Mouse (Mus musculus): ENCODE data around the gene Tgtp1. TPM values are rescaled to one million over a fixed set of nuclear protein-coding genes. Genes with fewer than 3 reads are reported as not detected.
"Not testable (repeated sequence)": the region's sequence is repeated elsewhere in the genome, so short reads cannot be mapped to it uniquely, and the experiment has no call there.

The Tgtp1 gene
- polyA plus RNA-seq (2014; fragmentation: Nextera tagmentation; extraction: Ambion mirVana), result 0.18 TPM in 1 of 2 replicates, not detected in the other

- not testable (repeated sequence) for ATAC-seq (ENCODE audit: insufficient number of reproducible peaks, insufficient read depth, low FRiP score, low read depth); H3K27me3 ChIP-seq (ENCODE audit: control insufficient read depth, insufficient read depth, low read length)
These were observed at the start of gene Tgtp1 for GRCm38 (mm10) chr11:48994018-48994417. TSS of gene Tgtp1 (minus strand) at chr11:48994172.

GRCm38 (mm10) chr11:49012074-49012473, 18.1 kb upstream of the Tgtp1 start:
- not testable (repeated sequence) for ATAC-seq (ENCODE audit: insufficient number of reproducible peaks, insufficient read depth, low FRiP score, low read depth)

More at GRCm38 (mm10) chr11:48994018-48994417, at the start of gene Tgtp1:
- H3K4me1 ChIP-seq (ENCODE audit: control insufficient read depth in 2 of 2, insufficient read depth in 2 of 2, low read length in 2 of 2); H3K4me3 ChIP-seq (ENCODE audit: control insufficient read depth in 1 of 2, insufficient read depth in 1 of 2, low read depth in 1 of 2, low read length in 2 of 2); H3K27ac ChIP-seq (replicated peaks in 1 of 2; ENCODE audit: control insufficient read depth in 1 of 2, insufficient read depth in 1 of 2, low read depth in 2 of 2, low read length in 2 of 2); H3K9me3 ChIP-seq (ENCODE audit: control insufficient read depth, low read length); H3K9ac ChIP-seq (ENCODE audit: low read length); H3K4me2 ChIP-seq (ENCODE audit: low read length); H3K36me3 ChIP-seq (ENCODE audit: control insufficient read depth, insufficient read depth, low read length): not testable (repeated sequence)
- 51% methylated on average over 2 of the region's 2 CpGs for WGBS

GRCm38 (mm10) chr11:49006785-49007184, 12.8 kb upstream of the Tgtp1 start:
- H3K4me1 ChIP-seq (ENCODE audit: control insufficient read depth in 2 of 2, insufficient read depth in 2 of 2, low read length in 2 of 2); H3K9me3 ChIP-seq (ENCODE audit: control insufficient read depth, low read length); H3K36me3 ChIP-seq (ENCODE audit: control insufficient read depth, insufficient read depth, low read length); ATAC-seq (ENCODE audit: insufficient number of reproducible peaks, insufficient read depth, low FRiP score, low read depth); H3K27ac ChIP-seq (replicated peaks in 1 of 2; ENCODE audit: control insufficient read depth in 1 of 2, insufficient read depth in 1 of 2, low read depth in 2 of 2, low read length in 2 of 2); H3K9ac ChIP-seq (ENCODE audit: low read length); H3K27me3 ChIP-seq (ENCODE audit: control insufficient read depth, insufficient read depth, low read length); H3K4me2 ChIP-seq (ENCODE audit: low read length); H3K4me3 ChIP-seq (ENCODE audit: control insufficient read depth in 1 of 2, insufficient read depth in 1 of 2, low read depth in 1 of 2, low read length in 2 of 2): not testable (repeated sequence)
- 8% methylated on average over 1 of the region's 1 CpGs for WGBS

More at GRCm38 (mm10) chr11:49012074-49012473, 18.1 kb upstream of the Tgtp1 start:
- H3K9me3 ChIP-seq (ENCODE audit: control insufficient read depth, low read length); H3K4me1 ChIP-seq (ENCODE audit: control insufficient read depth in 2 of 2, insufficient read depth in 2 of 2, low read length in 2 of 2); H3K27me3 ChIP-seq (ENCODE audit: control insufficient read depth, insufficient read depth, low read length); H3K4me3 ChIP-seq (ENCODE audit: control insufficient read depth in 1 of 2, insufficient read depth in 1 of 2, low read depth in 1 of 2, low read length in 2 of 2); H3K36me3 ChIP-seq (ENCODE audit: control insufficient read depth, insufficient read depth, low read length); H3K9ac ChIP-seq (ENCODE audit: low read length); H3K4me2 ChIP-seq (ENCODE audit: low read length); H3K27ac ChIP-seq (replicated peaks in 1 of 2; ENCODE audit: control insufficient read depth in 1 of 2, insufficient read depth in 1 of 2, low read depth in 2 of 2, low read length in 2 of 2): not testable (repeated sequence)

- WGBS, result 36% methylated on average over 2 of the region's 2 CpGs
These were observed 12.3 kb upstream of the Tgtp1 start for GRCm38 (mm10) chr11:49006317-49006716.

GRCm38 (mm10) chr11:49000411-49000810, 6.4 kb upstream of the Tgtp1 start:
- not testable (repeated sequence) for H3K9ac ChIP-seq (ENCODE audit: low read length); H3K27ac ChIP-seq (replicated peaks in 1 of 2; ENCODE audit: control insufficient read depth in 1 of 2, insufficient read depth in 1 of 2, low read depth in 2 of 2, low read length in 2 of 2); H3K9me3 ChIP-seq (ENCODE audit: control insufficient read depth, low read length); H3K27me3 ChIP-seq (ENCODE audit: control insufficient read depth, insufficient read depth, low read length); H3K4me2 ChIP-seq (ENCODE audit: low read length); ATAC-seq (ENCODE audit: insufficient number of reproducible peaks, insufficient read depth, low FRiP score, low read depth); H3K4me3 ChIP-seq (ENCODE audit: control insufficient read depth in 1 of 2, insufficient read depth in 1 of 2, low read depth in 1 of 2, low read length in 2 of 2); H3K4me1 ChIP-seq (ENCODE audit: control insufficient read depth in 2 of 2, insufficient read depth in 2 of 2, low read length in 2 of 2); H3K36me3 ChIP-seq (ENCODE audit: control insufficient read depth, insufficient read depth, low read length)
- WGBS, result 57% methylated on average over 1 of the region's 1 CpGs

More at GRCm38 (mm10) chr11:49006317-49006716, 12.3 kb upstream of the Tgtp1 start:
- not testable (repeated sequence) for H3K9ac ChIP-seq (ENCODE audit: low read length); H3K4me3 ChIP-seq (ENCODE audit: control insufficient read depth in 1 of 2, insufficient read depth in 1 of 2, low read depth in 1 of 2, low read length in 2 of 2); H3K4me1 ChIP-seq (ENCODE audit: control insufficient read depth in 2 of 2, insufficient read depth in 2 of 2, low read length in 2 of 2); ATAC-seq (ENCODE audit: insufficient number of reproducible peaks, insufficient read depth, low FRiP score, low read depth); H3K4me2 ChIP-seq (ENCODE audit: low read length); H3K9me3 ChIP-seq (ENCODE audit: control insufficient read depth, low read length); H3K27me3 ChIP-seq (ENCODE audit: control insufficient read depth, insufficient read depth, low read length); H3K36me3 ChIP-seq (ENCODE audit: control insufficient read depth, insufficient read depth, low read length); H3K27ac ChIP-seq (replicated peaks in 1 of 2; ENCODE audit: control insufficient read depth in 1 of 2, insufficient read depth in 1 of 2, low read depth in 2 of 2, low read length in 2 of 2)

GRCm38 (mm10) chr11:48993296-48993695, 676 bp downstream of the Tgtp1 start:
- H3K27ac ChIP-seq (replicated peaks in 1 of 2; ENCODE audit: control insufficient read depth in 1 of 2, insufficient read depth in 1 of 2, low read depth in 2 of 2, low read length in 2 of 2); H3K9ac ChIP-seq (ENCODE audit: low read length); H3K9me3 ChIP-seq (ENCODE audit: control insufficient read depth, low read length); H3K27me3 ChIP-seq (ENCODE audit: control insufficient read depth, insufficient read depth, low read length); ATAC-seq (ENCODE audit: insufficient number of reproducible peaks, insufficient read depth, low FRiP score, low read depth); H3K4me1 ChIP-seq (ENCODE audit: control insufficient read depth in 2 of 2, insufficient read depth in 2 of 2, low read length in 2 of 2); H3K4me3 ChIP-seq (ENCODE audit: control insufficient read depth in 1 of 2, insufficient read depth in 1 of 2, low read depth in 1 of 2, low read length in 2 of 2); H3K36me3 ChIP-seq (ENCODE audit: control insufficient read depth, insufficient read depth, low read length); H3K4me2 ChIP-seq (ENCODE audit: low read length): not testable (repeated sequence)
- 7% methylated on average over 10 of the region's 10 CpGs for WGBS

- ATAC-seq (ENCODE audit: insufficient number of reproducible peaks, insufficient read depth, low FRiP score, low read depth); H3K27ac ChIP-seq (replicated peaks in 1 of 2; ENCODE audit: control insufficient read depth in 1 of 2, insufficient read depth in 1 of 2, low read depth in 2 of 2, low read length in 2 of 2); H3K36me3 ChIP-seq (ENCODE audit: control insufficient read depth, insufficient read depth, low read length); H3K4me1 ChIP-seq (ENCODE audit: control insufficient read depth in 2 of 2, insufficient read depth in 2 of 2, low read length in 2 of 2); H3K4me3 ChIP-seq (ENCODE audit: control insufficient read depth in 1 of 2, insufficient read depth in 1 of 2, low read depth in 1 of 2, low read length in 2 of 2); H3K4me2 ChIP-seq (ENCODE audit: low read length); H3K9ac ChIP-seq (ENCODE audit: low read length); H3K27me3 ChIP-seq (ENCODE audit: control insufficient read depth, insufficient read depth, low read length); H3K9me3 ChIP-seq (ENCODE audit: control insufficient read depth, low read length): not testable (repeated sequence)
- whole genome bisulfite sequencing, result 50% methylated on average over 4 of the region's 4 CpGs
These were observed 2.0 kb downstream of the Tgtp1 start, which contains the start of gene Gm12185 for GRCm38 (mm10) chr11:48991740-48992520. TSS of gene Gm12185 (minus strand) at chr11:48992226.

- not testable (repeated sequence) for H3K36me3 ChIP-seq (ENCODE audit: control insufficient read depth, insufficient read depth, low read length); H3K4me1 ChIP-seq (ENCODE audit: control insufficient read depth in 2 of 2, insufficient read depth in 2 of 2, low read length in 2 of 2); H3K27me3 ChIP-seq (ENCODE audit: control insufficient read depth, insufficient read depth, low read length); H3K9ac ChIP-seq (ENCODE audit: low read length); H3K4me3 ChIP-seq (ENCODE audit: control insufficient read depth in 1 of 2, insufficient read depth in 1 of 2, low read depth in 1 of 2, low read length in 2 of 2); H3K27ac ChIP-seq (replicated peaks in 1 of 2; ENCODE audit: control insufficient read depth in 1 of 2, insufficient read depth in 1 of 2, low read depth in 2 of 2, low read length in 2 of 2); ATAC-seq (ENCODE audit: insufficient number of reproducible peaks, insufficient read depth, low FRiP score, low read depth); H3K9me3 ChIP-seq (ENCODE audit: control insufficient read depth, low read length); H3K4me2 ChIP-seq (ENCODE audit: low read length)
- 70% methylated on average over 1 of the region's 2 CpGs for WGBS
These were observed 4.0 kb downstream of the Tgtp1 start for GRCm38 (mm10) chr11:48989981-48990380.

Data from heart, embryonic 14.5 days (tissue).